Mouse (Mus musculus) ES-E14 (cell line): ENCODE measurements around the gene Slc9a1.

Experiments used
- CHD2 ChIP-seq: IDR thresholded peaks from 2 replicates; pipeline ENCODE4 v1.6.1; 2014; ENCODE audit warnings: mild to moderate bottlenecking, low read depth, low read length, inconsistent platforms
- HCFC1 ChIP-seq: IDR thresholded peaks from 2 replicates; pipeline ENCODE4 v1.6.1; 2012; ENCODE audit warnings: low read length, inconsistent platforms, borderline replicate concordance; ENCODE audit not compliant: insufficient read depth
- MAFK ChIP-seq: IDR thresholded peaks from 2 replicates; pipeline ENCODE4 v1.6.1; 2014; ENCODE audit warnings: mild to moderate bottlenecking, low read depth, low read length, inconsistent platforms; ENCODE audit not compliant: insufficient read depth
- ZC3H11A ChIP-seq: IDR thresholded peaks from 2 replicates; pipeline ENCODE4 v1.6.1; 2012; ENCODE audit warnings: low read depth, mild to moderate bottlenecking, inconsistent platforms, low read length, borderline replicate concordance
- ZNF384 ChIP-seq: IDR thresholded peaks from 2 replicates; pipeline ENCODE4 v1.6.1; 2012; ENCODE audit warnings: low read depth, low read length, inconsistent platforms

DNA sequence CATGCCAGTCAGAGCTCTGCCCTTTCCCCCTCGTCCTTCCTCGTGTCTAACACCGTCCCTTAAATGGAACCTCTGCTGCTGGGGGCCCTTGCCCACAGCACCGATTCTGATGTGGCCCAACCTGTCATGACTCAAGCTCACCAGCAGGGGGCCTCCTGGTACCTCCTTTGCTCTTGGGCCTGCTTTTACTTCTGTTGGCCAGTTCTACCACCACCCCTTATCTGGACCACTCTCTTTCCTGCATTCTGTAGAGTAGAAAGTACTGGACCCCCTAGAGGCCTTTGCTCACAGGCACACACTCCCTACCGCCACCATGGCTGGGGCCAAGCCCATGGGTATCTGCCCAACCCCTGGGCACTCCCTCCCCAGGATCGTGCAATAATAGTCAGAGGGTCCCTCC is 53.6 kb downstream of the Slc9a1 start:
- no peak for TF ChIP-seq MAFK
- TF ChIP-seq ZC3H11A = no peak
- no peak for TF ChIP-seq ZNF384
- TF ChIP-seq CHD2 = no peak
- TF ChIP-seq HCFC1 = no peak
